Mouse (Mus musculus): ENCODE measurements around the gene Mllt10.

The Mllt10 gene

DNA sequence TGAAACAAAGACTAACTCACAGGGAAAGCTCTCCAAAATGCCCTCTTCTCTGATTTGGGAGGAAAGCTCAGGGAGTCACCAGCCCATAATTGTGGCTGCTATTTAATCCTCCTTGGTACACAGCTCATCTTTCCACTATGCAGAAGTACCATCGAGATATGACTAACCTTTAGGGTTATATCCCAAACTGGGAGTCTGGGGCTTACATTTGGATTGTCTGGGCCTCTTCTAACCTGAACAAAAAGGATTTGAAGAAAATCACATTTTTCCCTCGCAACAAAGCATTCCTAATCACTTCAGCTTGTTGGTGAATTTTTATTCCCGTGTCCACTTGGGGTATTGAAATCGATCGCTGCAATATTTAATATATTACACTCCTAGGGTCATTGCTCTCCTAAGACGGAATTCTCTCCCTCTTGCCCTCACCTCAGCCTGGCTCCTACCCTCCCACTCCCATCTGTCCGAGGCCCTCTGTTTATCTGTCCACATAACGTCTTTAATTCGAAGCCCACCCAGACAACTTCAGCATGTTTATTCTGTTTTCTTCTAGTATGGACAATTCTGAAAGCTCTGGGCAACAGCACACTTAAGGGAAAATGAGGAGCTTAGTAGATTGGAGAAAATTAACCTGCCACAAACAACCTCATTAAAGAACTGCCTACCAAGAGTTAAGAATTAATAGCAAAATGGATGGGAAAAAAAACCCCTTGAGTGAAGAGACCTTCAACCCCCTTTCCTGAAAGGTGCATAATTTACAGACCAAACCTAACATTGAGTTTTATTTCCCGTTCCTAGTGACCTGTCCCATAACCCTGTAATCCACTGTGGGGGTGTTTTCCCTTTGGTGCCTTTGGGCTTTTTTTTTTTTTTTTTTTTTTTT lies 20.4 kb upstream of the Mllt10 start:
- no peak for DNase-seq (ENCODE audit: low read depth, low spot score)

DNA sequence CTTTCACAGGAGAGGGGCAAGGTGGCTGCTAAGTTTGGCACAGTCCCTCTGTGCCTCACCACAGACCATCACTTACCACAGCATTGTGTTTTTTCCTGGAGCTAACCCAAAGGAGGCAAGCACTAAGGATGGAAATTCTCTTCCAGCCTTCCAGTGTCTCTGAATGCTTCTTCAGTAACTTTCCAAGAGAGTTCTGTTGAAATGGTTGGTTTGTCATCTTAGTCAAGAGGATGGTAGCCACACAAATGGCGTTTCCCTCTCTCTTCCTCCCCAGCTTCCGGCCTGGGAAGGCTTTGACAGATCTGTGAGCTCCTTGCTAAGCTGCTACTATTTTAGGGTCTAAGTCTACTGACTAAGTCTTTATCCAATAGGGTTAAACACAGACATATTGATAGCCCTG lies 17.5 kb upstream of the Mllt10 start, which contains the start of gene A930004D18Rik:
A930004D18Rik (minus strand) TSS at position 247 of the 400 bp plus-strand sequence.
- no peak for DNase-seq (ENCODE audit: low read depth, low spot score)

DNA sequence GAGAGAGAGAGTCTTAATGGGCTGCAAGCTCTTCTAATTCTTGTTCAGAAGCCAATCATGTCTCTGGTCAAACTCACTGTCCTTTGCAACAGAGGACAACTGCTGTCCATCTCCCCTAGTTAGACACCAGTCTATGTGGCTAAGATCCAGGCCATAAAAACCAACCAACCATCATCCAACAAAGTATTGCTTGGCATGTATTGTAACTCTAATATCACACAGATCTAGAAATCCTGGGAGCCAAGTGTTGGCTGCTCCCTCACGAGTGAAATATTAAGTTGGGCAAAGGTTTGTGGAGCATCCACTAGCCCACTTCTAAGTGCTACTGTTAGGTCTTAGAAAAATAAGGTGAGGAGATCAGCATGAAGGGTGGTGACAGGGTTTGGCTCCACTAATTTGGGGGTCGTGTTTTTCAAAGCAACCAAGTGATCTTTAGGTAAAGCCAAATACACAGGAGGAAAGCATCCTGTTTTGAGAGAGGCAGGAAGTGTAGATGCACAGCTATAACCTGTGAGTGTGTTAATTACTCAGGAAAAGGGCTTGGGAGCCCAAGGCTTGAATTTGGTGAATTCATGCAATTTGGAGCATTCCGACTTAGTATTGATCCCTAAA lies 16.8 kb upstream of the Mllt10 start:
- DNase-seq (ENCODE audit: low read depth, low spot score), result no peak

DNA sequence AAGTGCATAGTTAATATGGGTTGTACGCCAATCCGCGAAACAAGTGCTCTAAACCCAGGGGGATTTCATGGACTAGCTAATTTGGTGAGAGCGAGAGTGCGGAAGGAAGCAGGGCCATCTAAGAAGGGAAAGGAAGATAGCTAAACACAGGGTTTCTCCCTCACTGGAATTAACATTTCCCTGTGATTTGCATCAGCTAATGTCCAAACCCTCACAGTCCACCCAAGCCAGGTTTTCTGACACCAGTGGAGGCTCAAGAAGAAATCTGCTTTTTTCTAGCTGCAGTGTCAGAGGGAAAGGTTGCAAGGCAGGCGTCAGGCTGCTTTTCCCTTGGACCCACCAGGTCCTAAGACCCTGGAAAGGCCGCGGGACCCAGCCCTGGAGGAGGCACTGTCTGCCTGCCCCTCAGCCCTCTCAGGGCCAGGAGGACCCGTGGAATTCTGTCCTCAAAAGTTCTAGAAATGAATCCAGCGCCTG lies 16.1 kb upstream of the Mllt10 start:
- DNase-seq (ENCODE audit: low read depth, low spot score), result no peak

DNA sequence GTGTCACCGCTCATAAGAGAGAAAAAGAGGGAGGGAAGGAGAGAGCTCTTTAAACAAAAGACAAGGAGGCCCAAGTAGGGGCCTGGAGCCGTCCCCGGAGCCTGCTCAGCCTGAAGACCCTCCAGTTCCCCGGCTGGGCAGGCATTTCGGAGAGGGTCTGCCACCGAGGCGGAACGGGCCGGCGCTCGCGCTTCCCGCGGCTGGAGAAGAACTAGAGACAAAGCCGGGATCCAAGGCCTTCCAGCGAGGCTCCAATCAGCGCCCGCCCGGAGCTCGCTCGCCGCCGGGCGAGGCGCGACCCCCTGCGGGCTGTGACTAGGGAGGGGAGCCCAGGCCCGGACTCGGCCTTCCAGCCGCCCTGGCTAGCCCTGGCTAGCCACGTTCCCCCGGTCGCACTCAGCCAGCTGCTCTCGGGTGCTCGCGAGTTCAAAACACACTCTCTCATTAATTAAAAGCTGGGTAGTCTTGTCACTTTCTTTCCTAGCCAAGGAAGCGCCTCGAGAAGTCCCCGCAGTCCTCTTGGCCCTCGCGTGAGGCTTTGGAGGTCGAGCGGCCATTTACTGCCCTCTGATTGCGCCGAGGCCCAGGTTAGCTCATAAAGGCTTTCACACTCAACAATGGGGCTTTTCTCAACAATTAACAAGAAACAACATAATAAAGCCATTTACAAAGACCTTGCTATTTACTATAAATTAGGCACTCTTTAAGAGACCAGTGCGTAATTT lies 15.3 kb upstream of the Mllt10 start:
- no peak for DNase-seq (ENCODE audit: low read depth, low spot score)

DNA sequence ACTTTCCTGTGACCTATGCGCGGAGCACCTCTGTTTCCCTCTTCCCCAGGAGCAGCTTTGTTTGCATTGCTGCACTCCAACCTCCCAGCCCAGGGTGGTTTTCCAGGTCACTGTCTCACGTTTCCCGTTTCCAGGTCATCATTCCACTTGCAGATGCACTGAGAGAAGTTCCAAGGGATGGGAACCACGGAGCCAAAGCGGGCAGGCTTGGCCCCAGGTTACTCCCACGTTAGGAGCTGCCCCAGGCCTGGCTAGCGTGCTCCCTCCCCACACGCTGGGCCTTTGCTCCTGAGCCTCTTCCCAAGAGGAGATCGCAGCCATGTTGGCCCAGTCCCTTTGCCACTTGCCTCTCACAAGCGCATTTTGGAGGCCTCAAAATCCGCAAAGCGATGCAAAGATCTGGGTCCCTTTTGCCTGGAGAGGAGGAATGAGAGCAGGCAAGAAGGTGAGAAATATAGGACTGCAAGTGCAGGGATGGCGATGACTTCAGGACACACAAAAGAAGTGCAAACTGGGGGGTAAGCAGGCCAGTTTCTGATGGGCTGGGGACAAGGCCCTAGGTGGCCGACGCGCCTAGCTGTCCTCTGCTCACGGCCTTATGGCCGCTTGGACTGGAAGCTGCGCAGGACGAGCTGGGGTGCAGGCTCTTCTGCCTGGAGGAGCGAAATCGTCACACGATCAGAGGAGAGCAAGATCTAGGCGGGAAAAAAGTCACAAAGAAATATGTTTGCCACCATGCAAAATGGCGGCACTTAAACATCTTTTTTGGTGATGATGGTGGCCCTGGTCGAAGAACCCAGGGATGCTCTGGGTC lies 14.5 kb upstream of the Mllt10 start:
- DNase-seq (ENCODE audit: low read depth, low spot score), result no peak

DNA sequence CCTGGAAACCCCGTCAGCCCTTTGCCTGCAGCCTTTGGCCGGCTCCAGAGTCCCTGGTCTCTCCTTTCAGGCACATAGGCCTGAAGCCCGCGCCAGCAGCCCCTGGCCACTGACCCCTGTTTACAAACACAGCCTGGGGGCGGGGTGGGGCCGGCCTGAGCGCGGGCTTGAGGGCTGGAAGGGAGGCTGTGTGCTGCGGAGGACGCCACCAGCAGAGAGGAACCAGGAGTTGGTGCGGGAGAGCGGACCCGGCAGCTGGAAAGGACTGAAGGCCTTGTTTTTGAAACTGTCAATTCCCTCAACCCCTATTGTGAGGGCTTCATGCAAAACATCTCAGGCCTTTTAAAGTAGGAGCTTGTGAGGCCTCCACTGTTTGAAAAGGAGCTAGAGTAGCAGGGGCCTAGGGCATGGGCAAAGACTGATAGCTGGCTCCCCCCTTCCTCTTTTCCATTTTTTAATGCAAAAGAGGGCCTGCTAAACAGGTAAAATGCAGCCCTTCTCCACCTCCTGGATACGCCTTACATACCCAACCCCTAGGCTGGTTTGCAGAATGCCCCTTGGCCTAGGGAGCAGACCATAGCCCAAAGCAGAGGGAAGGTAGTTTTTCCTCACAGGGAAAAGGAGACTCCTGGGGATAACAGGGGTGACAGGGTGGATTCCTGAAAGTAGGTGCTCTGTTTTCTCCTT lies 13.7 kb upstream of the Mllt10 start:
- no peak for DNase-seq (ENCODE audit: low read depth, low spot score)

DNA sequence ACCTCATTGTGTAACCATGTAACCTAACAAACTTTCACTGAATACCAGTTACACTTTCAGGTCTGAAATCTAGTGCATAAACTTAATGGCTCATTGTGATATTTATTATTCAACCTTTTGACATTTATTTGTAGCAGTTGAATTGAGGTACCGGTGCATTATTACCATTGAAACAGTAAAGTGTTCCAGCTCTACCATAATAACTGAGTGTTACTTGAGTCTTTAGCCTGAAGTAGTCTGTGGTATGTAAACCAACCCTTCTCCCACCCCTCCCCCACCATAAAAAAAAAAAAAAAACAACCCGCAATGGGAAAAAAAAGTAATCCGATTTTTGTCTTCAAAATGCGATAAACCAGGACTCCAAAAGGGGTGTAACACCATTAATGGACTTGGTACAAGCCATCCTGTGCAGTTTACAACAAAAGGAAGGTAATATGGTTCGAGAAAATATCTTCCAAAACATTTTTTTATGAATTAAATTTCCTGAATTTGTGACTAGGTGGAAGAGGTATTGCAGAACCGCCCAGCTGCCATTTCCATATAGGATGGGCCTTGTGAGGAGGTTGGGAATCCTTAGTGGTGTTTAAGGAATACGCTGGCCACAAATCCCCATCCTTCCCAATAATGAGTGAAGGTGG lies 9.8 kb upstream of the Mllt10 start:
- no peak for DNase-seq (ENCODE audit: low read depth, low spot score)

DNA sequence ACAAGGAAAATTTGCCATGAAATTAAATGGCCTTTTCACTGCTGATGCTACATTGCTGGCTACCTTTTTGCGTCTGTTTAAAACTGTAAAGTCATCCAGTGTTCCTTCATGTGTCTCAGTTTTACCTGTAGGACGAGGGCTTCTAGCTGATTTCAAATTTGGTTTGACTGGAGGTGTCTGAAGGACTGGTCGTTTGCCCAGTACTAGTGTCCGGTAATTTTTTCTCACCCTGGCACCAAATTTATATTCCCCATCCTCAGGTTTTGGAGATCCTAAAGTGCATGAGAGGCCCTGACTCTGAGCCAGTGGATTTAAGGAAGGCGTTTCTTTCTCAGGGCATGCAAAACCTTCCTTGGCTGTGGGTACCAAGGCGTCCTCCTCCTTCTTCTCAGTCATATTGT lies 9.3 kb upstream of the Mllt10 start:
- DNase-seq (ENCODE audit: low read depth, low spot score), result no peak

DNA sequence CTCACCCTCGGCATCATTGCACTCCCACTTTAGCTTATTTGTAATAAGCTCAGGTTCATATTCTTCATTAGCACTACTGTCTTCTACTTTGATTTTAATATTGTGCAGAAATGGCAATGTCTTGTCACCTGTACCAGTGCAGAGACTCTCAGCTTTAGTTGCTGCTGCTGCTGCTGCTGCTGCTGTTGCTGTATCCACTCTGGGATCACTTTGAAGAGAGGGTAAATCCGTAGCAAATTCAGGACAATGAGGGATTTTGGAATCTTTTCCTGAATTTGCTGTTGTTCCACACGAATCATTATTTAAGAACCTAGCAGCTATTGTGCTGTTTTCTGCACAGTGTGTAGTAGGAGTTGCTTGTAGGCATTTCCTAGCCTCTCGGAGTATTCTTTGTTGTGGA lies 8.9 kb upstream of the Mllt10 start:
- no peak for DNase-seq (ENCODE audit: low read depth, low spot score)

DNA sequence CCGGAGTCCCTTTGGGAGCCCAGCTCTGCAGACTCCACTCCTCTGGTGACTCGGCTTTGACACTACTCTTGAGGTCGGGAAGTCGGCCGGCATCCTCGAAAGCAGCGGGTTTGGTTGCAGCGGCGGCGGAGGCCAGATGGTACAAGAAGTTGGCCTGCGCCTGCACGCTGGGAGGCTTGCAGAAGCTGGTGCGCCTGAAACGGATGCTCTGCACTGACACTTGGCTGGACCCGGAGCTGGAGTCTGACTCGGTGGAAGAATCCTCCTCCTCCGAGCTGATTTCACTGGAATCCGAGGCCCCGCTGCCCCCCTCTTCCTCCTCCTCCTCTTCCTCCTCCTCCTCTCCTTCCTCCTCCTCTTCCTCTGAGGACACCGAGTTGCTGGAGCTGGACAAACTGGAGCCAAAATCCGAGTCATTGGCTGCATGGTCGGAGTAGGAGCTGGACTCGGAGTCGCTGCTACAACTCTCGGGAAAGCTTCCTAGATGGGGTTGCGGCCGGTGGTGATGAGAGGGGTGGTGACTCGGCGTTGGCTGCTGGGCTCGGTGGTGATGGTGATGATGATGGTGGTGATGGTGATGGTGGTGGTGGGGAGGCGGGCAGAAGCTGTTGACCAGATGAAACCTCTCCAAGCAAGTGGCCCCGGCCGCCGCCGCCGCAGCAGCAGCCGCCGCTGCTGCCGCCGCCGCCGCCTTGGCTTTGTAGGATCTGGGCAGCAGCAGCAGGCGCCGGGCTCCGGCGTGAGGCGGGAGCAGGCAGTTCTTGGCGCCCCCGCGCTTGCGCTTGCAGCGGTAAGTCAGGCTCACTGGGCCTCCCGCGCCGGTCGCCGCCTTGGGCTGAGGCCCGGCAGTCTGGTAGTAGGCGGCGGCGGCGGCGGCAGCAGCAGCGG lies 8.0 kb upstream of the Mllt10 start:
- no peak for DNase-seq (ENCODE audit: low read depth, low spot score)

DNA sequence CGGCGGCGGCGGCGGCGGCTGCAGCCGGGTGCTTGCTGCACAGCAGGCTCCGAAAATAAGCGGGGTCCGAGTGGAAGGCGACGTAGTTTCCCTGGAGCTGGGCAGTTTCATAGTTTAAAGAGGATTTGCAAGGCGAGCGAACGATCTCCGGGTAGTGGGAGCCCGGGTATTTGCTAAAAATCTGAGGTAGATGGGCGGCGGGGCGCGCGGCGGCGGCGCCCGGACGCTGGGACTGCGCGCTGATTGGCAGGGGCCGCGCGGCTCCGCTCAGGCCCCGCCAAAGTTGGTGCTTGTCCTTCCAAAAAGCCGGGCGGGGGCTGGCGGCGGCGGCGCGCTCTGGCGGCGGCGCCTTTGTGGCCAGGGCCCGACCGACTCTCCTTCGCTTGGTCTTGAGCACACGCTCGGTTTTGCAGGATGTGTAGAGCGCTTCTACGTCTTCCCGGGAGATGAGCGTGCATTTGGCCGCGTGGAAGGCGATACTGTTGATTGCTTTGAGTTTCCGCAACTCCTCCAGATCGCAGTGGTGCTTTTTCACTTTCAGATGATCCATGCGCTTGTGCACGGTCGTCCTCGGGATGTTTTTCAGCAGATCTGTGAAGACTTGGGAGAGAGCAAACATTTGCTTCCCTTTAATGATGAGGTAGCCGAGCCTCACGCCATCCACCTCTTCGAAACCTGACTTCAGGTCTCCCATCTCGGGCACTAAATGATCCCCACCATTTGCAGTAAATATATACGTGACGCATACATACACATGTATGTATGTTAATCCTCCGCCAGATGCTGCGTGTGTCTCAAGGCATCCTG lies 7.2 kb upstream of the Mllt10 start:
- no peak for DNase-seq (ENCODE audit: low read depth, low spot score)

DNA sequence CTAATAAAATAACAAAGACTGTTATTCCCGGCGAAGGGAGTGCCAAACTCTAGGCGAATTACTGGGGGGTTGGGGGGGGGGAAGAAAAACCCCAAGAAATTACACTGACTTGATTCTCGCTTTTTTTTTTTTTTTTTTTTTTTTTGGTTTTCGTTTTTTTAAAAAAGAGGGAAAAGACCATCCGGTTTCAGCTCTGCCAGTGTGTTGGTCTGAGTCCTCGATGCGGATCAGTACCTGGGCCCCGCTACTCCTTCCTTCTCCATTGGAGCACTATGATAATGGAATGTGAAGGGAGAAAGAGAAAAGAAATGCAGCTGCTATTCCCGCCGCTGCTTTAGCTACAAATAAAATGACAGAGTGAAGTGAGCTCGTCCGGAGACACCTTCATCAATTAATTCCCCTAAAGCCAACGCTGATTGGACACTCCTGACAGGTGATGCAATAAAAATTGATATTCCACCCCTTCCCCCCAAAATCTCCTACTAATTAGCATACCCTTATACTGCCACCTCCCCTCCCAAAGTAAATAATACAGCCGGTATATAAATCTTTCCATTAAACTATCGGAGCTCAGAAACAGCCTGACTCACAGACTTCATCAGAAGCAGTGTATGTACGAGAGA lies 6.5 kb upstream of the Mllt10 start, which contains the start of gene Skida1:
Skida1 (minus strand) TSS at position 599 of the 623 bp plus-strand sequence.
- DNase-seq (ENCODE audit: low read depth, low spot score), result no peak

DNA sequence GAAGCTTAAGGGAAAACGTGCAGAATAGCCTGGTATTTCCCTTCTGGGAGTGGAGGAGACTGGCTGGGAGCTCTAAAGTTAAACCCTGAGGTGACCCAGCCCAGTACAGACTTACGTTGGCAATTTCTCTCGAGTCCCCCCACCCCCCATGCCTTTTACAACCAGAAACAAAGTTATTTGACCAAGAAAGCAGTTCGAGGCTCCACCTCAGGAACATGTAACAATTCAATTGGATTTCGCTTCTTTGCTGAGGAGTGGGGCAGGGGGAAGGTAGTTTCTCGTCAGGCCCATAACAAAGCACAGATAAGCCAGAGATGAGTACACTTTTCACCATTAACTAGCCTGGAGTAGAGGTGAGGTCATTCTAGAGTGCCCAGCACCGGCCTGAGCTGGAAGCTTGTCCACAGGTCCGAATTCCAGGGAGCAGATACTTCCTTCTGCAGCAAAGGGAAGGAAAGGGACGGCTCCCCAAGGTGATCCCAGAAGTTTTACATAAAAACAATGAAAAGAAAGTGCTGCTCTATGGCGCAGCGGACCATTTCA lies 5.7 kb upstream of the Mllt10 start:
- no peak for DNase-seq (ENCODE audit: low read depth, low spot score)

DNA sequence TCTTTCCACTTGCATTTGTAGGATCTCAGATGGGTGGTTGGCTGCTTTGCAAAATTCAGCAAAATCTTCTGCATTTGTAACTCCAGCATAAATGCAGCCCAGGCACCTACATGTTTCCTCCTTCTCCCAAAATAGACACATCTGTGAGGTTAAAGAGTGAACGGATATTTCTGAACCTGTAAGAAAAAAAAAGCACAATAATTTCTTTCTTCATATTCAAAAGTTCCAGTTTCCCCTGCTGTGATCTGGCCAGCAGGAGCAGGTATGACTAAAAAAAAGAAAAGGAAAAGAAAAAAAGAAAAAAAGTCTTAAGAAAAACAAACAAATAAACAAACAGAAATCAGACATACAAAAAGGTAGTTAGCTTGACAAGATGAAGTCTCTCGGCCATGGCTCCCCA lies 5.0 kb upstream of the Mllt10 start:
- no peak for DNase-seq (ENCODE audit: low read depth, low spot score)

DNA sequence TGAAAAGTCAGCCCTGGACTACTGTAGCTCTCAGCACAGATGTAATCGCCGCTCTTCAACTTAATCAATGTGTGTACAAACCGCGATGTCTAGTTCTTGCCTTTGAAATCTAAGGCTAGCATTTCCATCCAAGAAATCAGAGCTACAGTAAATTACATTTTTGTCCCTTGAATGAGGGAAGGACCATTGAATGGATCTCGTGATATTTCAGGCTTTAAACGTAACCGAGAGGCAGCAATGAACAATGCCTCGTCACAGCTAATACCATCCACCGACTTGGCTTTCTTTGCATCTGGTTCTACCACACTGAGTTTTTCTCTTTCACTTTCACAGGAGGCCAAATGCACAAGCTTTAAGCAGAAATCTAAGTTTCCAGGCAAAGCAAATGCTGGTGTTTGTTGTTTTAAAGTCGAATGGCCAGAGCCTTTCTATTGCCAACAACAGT lies 4.5 kb upstream of the Mllt10 start:
- DNase-seq (ENCODE audit: low read depth, low spot score), result no peak

DNA sequence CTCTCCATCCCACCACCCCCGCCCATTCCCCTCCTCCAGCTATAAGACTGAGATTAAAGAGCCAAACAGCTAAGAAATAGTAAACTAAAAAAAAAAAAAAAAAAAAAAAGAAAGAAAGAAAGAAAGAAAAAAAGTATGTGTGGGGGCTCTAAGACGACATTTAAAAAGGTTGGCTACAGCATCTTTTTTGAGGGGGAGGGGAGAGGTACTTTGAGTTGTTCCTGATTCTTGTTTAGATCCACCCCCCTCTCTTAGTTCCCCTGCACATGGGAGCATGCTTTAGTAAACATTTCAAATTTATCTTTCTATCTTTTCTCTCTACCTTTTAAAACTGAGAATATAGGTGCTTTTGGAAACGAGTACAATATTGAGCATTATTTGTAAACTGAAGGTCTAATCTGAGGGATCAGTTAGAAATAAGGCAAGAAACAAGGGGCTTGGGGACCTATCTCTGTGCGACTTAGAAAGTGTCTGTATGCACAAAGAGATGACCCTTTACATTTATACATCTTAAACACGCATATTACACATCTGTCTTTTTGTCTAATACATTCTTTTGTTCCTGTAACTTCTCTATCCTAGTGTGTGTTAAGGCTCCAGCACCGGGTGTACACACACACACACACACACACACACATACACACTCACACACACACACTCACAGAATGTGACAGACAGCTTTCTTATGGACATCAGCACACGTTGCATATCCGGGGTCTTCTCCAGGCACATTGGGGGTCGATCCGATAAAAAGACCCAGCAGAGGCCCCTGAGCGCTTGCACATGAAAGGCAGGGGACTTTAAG lies 3.8 kb upstream of the Mllt10 start:
- no peak for DNase-seq (ENCODE audit: low read depth, low spot score)
